Mouse (Mus musculus) urinary bladder, adult 2 months (tissue): Measurements from ENCODE around the gene Slfn3. TPM values are rescaled to one million over a fixed set of nuclear protein-coding genes. Genes with fewer than 3 reads are reported as not detected.
"Not testable (repeated sequence)": the region's sequence is repeated elsewhere in the genome, so short reads cannot be mapped to it uniquely, and the experiment has no call there.

Experiments used
- DNase-seq: peaks from one replicate; pipeline ENCODE4 v3.0.0; 2022; ENCODE audit warnings: low spot score
- polyA plus RNA-seq: library from polyadenylated mRNA; depleted of rRNA; stranded (reverse); fragments of >200 nt; gene quantifications from 2 replicates; pipeline ENCODE4 v1.2.3, GENCODE M21; 2012; rRNA removed

The Slfn3 gene
- polyA plus RNA-seq, result 1.5 and 2.0 TPM in 2 replicates

DNA sequence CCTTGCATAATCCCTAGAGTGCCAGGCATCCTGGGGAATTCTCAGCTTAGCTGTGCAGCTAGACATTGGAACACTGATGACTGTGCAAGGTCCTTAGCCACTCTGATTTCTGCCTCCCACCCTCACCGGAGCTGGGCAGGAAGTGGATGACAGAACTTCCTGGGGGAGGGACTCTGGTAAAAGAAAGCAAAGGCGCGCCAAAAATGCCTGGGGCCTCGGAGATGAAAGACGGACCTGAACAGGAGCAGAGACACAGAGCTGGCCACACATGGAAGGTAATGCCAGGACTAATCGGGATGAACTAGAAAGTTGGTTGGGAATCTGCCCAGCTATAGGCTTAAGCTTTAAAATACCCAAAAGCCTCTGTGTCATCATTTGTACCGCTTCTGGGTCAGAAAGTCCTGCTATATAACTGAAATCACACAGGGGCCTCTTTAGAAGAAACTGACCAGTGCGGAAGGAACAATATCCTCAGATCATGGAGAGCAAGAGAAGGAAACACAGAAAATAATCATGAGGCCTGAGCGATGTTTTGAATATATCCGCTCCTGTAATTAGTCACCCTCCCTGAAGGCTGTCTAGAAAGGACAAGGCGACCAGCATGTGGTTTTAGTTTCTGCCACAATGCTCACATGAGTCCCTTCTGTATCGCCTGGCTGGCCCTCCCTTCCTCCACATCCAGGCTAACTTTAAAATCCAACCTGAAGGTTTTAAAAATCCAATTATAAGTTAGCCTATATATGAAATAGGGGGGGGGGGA, at the start of gene Slfn3:
Slfn3 (plus strand) TSS at position 197 of the 760 bp plus-strand sequence.
- DNase-seq, result no peak

DNA sequence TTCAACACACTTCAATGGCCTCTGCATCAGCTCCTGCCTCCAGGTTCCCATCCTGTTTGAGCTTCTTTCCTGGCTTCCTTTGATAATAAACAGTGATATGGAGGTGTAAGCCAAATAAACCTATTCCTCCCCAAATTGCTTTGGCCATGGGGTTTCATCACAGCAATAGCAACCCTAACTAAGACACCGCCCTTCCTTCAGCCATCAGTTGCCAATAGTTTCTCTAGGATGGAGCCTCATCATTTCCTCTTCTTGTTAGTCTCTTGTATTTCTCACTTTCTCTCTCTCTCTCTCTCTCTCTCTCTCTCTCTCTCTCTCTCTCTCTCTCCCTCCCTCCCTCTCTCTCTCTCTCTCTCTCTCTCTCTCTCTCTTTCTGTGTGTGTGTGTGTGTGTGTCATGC, 42.2 kb upstream of the Slfn3 start:
- DNase-seq, result not testable (repeated sequence)

DNA sequence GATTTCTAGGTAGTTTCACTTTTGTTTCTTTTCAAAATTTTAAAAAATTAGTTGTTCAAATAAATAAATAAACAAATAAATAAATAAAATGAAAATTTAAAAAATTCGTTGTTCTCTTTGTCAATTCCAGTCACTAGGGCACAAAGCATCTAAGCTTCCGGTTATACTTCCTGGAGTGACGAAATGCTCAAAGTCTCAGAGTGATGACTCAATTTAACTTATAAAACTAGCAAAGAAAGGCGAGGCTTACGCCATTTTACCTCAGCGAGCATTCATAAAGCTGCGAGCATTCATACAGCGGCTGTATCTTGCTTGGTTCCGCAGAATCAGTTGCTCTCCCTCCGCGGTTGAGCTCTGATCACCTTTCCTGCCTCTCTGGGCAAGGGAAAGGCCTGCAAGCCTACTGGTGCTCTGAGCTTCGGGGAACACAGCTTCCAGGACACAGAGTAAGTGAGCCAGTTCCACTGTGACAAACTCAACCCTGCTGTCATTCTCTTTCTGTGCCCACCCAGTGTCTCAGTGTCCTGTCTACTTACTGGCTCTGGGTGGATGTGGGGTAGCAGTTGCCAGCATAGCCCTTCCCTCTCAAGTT, 16.1 kb upstream of the Slfn3 start, which contains the start of gene Slfn4:
Slfn4 (plus strand) TSS at position 239 of the 592 bp plus-strand sequence.
- no peak for DNase-seq

DNA sequence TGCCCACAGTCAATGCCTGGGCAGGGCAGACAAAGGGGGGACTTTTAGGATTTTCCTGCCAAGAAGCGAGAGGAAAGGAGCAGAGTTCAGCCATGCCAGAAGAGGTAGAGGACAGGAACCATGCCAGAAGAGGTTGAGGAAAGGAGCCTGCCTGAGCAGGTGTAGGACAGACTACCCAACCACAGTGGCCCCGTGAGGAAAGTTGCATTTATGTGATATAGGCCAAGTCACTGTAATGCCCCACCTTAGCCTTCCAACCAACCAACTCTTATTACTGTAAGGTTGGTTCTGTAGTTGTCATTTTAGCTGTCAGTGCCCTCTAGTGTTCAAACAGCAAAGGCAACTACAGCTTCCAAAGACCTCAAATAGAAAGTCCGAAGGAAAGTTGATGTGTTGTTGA, 871 bp downstream of the Slfn3 start:
- DNase-seq, result no peak

DNA sequence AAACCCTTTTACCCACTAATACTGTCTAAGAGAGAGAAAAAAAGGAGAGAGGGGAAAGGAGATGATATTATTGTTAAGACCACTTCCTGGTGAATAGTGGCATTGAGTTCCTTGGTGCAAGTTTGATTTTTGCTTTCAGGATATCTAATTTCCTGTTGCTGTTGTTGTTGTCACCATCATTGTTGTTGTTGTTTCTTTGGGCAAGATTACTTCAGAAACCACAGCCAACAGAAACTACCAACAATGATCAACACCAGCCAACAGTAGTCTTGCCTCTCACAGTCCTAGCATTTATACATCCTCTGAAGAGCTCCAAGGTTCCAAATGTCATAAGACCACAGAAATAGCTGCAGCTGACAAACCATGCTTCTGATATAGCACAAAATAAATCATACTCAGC, 13.9 kb downstream of the Slfn3 start:
- DNase-seq, result no peak

DNA sequence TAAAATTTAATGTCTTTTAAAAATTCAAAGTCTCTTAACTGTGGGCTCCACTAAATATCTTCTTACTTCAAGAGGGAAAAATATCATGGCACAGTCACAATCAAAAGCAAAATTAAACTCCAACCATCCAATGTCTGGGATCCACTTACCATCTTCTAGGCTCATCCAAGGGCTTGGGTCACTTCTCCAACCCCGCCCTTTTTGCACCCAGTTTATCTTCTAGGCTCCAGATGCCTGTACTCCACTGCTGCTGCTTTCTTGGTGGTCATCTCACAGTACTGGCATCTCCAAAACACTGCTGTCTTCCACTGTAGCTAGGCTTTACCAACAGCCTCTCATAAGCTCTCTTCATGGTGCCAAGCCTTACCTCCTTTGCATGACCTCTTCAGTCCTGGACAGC, 25.0 kb downstream of the Slfn3 start:
- DNase-seq, result no peak

DNA sequence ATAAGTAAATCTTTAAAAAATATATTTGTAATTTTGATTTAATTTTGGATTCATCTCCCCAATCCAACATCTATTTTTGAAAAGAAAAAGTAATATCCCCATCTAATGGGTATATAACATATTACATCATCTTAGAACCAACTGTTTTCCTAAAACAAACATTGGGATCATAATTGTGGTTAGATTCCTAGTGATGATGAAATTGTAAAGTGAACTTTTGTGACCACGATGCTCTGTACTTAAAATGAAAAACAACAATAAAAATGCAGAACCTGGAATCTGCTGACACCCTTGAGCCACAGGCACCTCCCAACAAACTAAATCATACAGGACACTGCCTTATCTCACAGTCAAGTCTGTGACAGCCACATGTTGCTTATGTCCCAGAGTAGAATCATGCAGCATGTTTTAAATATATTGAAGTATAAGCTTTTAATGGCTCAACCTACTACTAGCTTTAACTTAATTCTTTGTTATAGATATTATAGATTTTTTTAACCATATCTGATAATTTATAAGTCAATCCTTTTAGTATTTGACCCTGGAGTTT, 30.3 kb downstream of the Slfn3 start:
- no peak for DNase-seq

DNA sequence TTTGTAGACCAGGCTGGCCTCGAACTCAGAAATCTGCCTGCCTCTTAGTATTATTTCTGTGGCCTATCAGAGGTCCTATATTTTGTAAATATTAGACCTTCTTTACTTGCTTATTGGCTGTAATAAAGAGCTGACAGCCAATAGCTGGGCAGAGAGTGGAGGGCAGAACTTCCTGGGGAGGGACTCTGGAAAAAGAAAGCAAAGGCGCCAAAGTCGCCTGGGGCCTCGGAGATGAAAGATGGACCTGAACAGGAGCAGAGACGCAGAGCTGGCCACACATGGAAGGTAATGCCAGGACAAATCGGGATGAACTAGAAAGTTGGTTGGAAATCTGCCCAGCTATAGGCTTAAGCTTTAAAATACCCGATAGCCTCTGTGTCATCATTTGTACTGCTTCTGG, 32.2 kb downstream of the Slfn3 start:
- DNase-seq, result no peak

DNA sequence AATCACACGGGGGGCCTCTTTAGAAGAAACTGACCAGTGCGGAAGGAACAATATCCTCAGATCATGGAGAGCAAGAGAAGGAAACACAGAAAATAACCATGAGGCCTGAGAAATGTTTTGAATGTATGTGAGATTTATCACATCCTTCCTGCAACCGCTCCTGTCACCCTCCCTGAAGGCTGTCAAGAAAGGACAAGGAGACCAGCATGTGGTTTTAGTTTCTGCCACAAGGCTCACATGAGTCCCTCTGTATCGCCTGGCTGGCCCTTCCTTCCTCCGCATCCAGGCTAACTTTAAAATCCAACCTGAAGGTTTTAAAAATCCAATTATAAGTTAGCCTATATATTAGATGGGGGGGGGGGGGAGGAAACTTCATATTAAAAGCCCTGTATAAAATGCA, 32.7 kb downstream of the Slfn3 start:
- not testable (repeated sequence) for DNase-seq

DNA sequence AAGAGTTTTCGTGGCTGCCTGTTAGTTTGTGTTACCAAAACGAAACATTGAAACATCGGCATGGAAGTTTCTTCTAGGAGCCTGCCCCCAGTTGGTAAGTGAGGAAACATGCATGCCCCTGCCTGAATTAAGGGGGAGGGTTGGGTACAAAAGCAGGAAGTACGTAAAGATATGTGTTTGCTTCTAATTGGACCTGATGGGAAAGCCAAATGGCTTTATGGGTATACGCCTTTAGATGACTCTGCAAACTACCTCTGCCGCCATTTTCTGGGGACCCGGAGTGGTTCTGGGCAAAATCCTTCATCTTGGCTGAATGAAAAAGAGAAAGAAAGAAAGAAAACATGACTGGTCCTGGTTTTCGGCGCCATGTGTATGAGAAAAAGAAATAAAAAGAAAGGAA, 33.1 kb downstream of the Slfn3 start:
- DNase-seq, result no peak

DNA sequence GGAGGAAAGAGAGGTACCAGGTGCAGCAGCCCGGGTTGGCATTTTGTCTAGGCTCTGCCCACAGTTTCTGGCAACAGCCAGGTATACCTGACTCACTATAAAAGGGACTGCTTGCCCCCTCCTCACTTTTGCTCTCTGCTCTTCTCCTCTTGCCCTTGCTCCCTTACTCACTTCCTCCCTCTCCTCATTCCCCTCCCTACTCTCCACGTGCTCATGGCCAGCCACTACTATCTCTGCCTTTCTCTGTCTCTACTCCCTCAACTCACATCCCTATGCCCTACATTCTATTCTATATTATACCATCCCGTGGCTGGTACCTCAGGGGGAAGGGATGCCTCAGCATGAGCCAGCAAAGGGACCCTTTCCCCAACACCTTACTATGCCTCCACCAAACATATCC, 33.6 kb downstream of the Slfn3 start:
- DNase-seq, result no peak

DNA sequence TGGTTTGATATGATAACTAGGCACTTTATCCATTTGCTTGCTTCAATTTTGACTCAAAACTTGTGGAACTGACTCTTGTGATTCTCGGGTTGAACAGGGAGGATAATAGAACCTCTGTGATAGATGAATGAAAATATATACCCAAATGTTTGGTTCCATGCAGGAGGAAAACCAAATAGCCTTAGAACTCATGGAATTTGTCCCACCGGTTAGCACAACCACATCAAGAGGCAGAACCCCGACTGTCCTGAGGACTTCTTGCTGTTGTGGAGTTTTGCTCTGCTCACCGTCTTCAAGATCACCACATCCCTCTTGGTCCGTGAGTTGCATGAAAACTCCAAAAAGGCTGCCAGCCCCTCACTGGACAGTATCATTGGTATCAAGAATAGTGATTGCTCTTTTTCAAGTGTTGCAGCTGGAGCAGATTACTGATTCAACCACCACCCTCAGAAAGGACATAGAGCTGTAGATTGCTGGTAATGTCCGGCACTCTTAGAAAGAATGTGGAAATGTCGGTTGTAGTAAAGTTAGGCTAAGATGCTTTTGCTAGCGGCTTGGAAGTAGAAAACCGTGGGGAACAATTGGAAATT, 34.3 kb downstream of the Slfn3 start:
- DNase-seq, result no peak

DNA sequence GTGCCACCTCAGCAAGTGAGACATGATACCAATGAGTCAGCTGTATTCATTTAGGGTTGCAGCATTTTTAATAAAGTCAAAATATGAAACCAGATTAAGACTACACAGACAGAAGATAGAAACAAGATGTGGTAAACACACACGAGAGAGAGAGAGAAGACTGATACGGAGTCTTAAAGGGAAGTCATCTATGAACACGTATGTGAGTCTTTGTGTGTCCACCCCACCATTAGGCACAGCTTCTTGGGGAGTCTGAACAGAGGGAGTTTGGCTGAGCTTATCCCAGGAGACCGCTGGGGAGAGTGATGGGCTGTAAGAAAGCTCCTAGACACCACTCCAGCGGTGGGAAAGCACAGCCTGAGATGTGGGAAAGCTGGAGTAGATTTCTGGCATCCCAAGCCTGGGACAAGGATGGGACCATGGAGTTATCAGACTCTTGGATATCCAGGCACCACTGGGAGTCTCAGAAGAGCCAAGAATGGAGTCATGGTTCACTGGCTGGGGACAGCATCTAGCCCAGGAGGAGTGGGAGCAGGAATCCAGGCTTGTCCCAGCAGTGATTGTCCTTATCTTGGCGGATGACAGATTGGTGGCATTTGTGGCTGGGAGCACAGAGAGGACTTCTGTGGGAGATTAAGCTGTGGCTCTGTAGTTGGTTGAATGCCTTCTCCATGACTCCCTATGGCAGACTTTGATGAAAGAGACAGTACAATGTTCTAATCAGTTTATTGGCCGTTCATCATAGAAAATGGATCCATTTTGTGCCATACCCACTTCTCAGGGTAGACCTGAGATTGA, 37.0 kb downstream of the Slfn3 start:
- DNase-seq, result no peak

DNA sequence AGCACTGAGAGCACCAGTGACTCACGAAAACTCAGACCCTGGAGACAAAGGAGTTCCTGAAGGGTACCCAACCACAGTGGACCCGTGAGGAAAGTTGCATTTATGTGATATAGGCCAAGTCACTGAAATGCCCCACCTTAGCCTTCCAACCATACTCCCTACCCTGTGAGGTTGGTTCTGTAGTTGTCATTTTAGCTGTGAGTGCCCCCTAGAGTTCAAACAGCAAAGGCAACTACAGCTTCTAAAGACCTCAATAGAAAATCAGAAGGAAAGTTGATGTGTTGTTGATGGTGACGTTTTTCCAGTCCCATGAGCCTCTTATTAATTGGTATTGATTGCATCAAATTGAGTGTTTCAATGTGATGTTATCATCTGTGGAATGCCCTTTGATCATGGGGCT, 39.8 kb downstream of the Slfn3 start:
- DNase-seq, result no peak

DNA sequence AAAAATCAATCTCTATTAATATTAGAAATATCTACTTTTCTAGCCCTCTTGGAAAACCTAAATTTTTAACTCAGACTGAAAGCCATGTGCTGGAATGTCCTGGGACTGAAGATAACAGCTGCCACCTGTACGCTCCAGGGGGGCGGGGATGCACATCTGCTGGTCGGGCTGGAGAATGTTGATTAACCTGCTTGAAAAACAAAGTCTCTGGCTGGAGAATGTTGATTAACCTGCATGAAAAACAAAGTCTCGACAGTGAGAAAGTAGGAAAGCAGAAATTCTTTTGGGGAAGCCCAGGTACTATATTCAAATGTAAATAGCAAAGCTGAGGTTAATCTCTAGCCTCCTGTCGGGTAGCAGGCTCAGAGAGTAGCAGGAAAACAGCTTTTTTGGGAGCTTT, 42.5 kb downstream of the Slfn3 start:
- DNase-seq, result not testable (repeated sequence)

DNA sequence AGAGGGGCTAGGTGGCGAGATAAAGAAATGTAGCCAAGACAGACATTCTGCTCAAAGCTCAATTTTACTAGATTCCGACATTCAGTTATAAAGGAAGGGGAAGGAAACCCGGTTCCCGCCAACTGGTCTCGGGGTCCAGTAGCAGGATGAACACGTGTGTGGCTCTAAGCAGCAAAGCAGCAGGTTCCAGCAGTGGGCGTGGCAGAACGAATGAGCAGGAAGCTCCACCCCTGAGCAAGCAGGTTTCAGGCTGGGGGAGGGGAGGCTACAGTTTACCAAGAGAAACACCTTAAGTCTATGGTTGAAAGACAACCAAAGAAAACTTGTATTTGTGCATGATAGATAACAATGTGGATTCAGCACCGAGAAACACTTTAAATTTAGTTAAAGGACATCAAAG, 46.3 kb downstream of the Slfn3 start:
- DNase-seq, result not testable (repeated sequence)

DNA sequence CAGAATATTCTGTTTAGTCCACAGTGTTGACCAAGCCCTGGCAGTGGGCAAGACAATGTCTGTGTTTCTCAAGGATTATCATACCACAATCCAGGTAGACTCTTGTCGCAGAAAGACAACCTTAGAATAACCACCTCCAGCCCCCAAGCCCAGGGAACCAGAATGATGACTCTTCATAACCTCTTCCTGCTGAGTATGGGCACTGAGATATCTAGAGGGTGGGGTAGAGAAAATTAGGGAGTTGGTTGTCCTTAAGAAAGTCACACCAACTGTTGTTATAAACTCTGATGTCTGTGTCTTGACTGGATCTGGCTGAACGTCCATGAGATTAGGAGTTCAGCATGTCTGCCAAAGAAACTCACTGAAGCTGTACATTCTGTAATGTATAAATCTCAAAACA, 47.3 kb downstream of the Slfn3 start:
- no peak for DNase-seq

DNA sequence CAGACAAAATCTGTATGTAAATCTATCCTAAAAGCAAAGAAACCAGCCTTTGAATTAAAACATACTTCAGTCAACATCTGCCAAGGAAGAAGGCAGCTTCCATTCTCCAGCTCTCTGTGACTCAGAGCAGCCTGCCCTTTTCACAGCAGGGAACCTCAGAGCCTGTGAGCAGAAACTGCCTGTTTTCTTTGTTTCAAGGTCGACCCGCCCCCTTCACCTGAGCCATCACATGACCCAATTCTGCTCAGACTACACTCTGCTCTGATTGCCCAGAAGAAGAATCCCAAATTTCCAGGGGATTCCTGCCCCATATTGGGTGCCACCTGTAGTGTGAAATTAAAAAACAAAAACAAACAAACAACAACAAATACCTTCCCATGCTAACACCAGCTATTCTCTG, 48.7 kb downstream of the Slfn3 start:
- DNase-seq, result no peak

DNA sequence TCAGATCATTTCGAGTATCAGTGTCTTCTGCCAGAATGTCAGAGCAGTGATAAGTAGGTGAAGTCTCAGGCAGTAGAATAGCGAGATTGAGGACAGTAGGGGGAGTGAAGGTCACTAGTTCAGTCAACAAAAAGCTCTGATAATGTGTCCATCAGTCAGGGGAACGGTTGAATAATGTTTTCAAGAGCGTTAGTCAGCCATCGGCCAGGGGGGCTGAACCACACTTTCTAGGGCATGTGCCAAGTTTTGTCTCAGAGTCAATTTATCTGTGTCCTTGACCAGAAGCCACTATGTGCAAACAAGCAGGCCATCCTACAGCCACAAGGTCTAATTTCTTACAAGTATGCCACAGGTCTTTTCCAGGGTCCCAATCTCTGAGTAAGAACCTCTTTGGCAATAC, 66.1 kb downstream of the Slfn3 start:
- not testable (repeated sequence) for DNase-seq

DNA sequence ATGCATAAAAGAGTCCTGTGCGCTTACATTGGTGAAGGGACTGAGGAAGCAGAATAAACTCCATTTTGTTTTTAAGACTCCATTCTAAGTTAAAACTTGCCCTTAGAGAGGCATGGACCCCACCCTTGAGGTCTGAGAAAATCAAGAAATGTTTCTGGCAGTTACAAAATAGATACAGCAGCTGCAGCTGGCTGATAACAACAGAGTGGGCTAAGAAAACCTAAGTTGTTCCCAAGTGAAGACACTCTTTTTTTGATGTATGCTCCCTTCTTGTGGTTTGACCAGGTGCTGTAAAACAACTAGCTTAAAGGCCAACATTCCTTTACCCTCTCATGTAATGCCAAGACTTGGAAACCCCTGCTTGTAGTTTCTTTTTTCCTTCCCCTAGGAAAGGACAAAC, 71.5 kb downstream of the Slfn3 start:
- no peak for DNase-seq

DNA sequence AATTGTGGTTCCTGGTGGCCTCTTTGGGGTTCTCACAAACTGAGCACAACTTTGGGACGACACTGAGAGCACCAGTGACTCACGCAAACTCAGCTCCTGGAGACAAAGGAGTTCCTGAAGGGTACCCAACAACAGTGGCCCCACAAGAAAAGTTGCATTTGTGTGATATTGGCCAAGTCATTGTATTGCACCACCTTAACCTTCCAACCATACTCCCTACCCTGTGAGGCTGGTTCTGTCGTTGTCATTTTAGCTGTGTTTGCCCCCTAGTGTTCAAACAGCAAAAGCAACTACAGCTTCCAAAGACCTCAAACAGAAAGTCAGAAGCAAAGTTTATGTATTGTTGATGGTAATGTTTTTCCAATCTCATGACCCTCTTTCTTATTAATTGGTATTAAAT, 72.0 kb downstream of the Slfn3 start:
- no peak for DNase-seq
